Comparison of ENCODE assay signal across 8 mouse cellular contexts in the genomic region with DNA sequence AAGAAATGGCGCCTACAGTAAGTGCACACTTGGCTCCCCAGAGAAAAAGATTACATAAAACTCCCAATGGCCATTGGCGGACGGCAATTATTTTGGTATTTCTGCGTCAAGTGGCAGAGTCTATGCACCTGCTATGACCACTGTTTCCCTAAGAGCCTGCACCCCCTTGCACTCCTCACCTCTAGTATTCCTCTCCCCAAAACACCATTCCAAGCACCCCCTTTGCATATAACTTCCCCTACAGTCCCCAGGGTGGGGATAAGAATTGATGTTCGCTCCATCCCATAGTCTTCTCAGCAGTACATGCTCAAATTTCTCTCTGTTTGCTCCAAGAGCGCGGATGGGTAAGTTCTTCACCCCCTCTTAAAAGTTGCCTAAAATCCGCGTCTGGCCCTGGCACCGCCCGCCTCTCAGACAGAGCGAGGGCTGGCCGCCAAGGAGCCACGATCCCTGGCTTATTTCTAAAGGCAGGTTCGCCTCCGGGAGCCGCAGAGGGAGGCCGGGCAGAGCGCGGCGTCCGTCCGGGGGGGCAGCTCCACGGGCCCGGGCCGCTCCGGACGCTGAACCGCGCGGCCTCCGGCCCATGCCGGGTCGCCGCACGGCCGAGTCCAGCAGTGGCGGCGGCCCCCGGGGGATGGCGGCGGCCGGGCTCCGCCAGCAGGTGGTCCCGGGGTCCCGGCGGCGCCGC. TPM values are rescaled to one million over a fixed set of nuclear protein-coding genes. Genes with fewer than 3 reads are reported as not detected.
DNase-seq lines count a peak whose midpoint lies in the region; ATAC-seq and TF ChIP-seq lines count a peak whose summit lies in the region.

No protein-coding gene starts in this region.

- peaks cover 16% of the 10 kb centered on the region for H3K4me1 ChIP-seq in hindbrain, embryonic 15.5 days (replicated peaks)
- no peaks in the 10 kb centered on the region; a peak in 1 of 4 replicates for H3K4me1 ChIP-seq in liver, embryonic 14.5 days (replicated peaks; ENCODE audit: control insufficient read depth in 2 of 2, insufficient read depth in 2 of 2, low read length in 1 of 2)
- peaks cover 2% of the 10 kb centered on the region; the same call in 1 of the 2 replicates for H3K4me1 ChIP-seq in olfactory bulb, adult 2 months (ENCODE audit: control insufficient read depth, insufficient read depth, low read length)

- TF ChIP-seq EP300 in liver, embryonic 14.5 days (IDR thresholded peaks at IDR 0.05; ENCODE audit: low read depth) = no peak

- peak; percentile 31 for DNase-seq in left cerebral cortex, postnatal 4 days
- DNase-seq in left cerebral cortex, adult 8-10 months (ENCODE audit: low spot score in 2 of 2) = no peak
- peak; percentile 7 for DNase-seq in cerebellum, adult 9-11 months
- peak; percentile 14 for DNase-seq in gastrocnemius, adult 18-20 months (ENCODE audit: low spot score)
- DNase-seq in liver, embryonic 14.5 days (ENCODE audit: low read depth in 3 of 3, low spot score in 3 of 3) = no peak
- no peak for DNase-seq in spleen, adult 18-20 months

- no peak for TF ChIP-seq POLR2A in olfactory bulb, adult 2 months (IDR thresholded peaks at IDR 0.05; ENCODE audit: insufficient read depth, low read depth, low read length)

- H3K36me3 ChIP-seq in hindbrain, embryonic 15.5 days = no peaks in the 10 kb centered on the region
- H3K36me3 ChIP-seq in liver, embryonic 14.5 days (replicated peaks; ENCODE audit: control insufficient read depth, insufficient read depth, low read depth) = no peaks in the 10 kb centered on the region

- H3K27me3 ChIP-seq in hindbrain, embryonic 15.5 days = no peaks in the 10 kb centered on the region
- peaks cover 48% of the 10 kb centered on the region for H3K27me3 ChIP-seq in liver, embryonic 14.5 days (ENCODE audit: control insufficient read depth, insufficient read depth, low read length)

- no peaks in the 10 kb centered on the region for H3K9me3 ChIP-seq in hindbrain, embryonic 15.5 days
- H3K9me3 ChIP-seq in liver, embryonic 14.5 days (ENCODE audit: control insufficient read depth, low read length) = no peaks in the 10 kb centered on the region

- peak overlapping the region; percentile 80 for H3K4me3 ChIP-seq in hindbrain, embryonic 15.5 days
- H3K4me3 ChIP-seq in liver, embryonic 14.5 days (ENCODE audit: insufficient read depth in 1 of 2, low read depth in 2 of 2, low read length in 2 of 2) = peak overlapping the region; percentile 41 to 50
- H3K4me3 ChIP-seq in olfactory bulb, adult 2 months (ENCODE audit: insufficient read depth, low read depth, low read length) = peak overlapping the region; percentile 96

- H3K4me2 ChIP-seq in hindbrain, embryonic 15.5 days = peak overlapping the region; percentile 93
- peak overlapping the region; percentile 55 for H3K4me2 ChIP-seq in liver, embryonic 14.5 days (ENCODE audit: low read depth)

- 2% methylated on average over 46 of the region's 49 CpGs for WGBS in hindbrain, embryonic 15.5 days
- WGBS in liver, embryonic 14.5 days (ENCODE audit: insufficient replicate concordance) = 5% methylated on average over 48 of the region's 49 CpGs
- 5% methylated on average over 49 of the region's 49 CpGs for WGBS in olfactory bulb, adult 2 months

- H3K9ac ChIP-seq in hindbrain, embryonic 15.5 days = peak overlapping the region; percentile 67
- no peak overlapping the region for H3K9ac ChIP-seq in liver, embryonic 14.5 days (replicated peaks)

- intact Hi-C loops in left cerebral cortex, postnatal 4 days (cut with DNase I) = loop anchor here (10.0 kb wide), 1 partner anchor 62 kb away; a partner anchor contains a TSS

- peak overlapping the region; percentile 80 for H3K27ac ChIP-seq in hindbrain, embryonic 15.5 days (replicated peaks)
- H3K27ac ChIP-seq in liver, embryonic 14.5 days = no peak overlapping the region
- H3K27ac ChIP-seq in olfactory bulb, adult 2 months (ENCODE audit: insufficient read depth, low read depth, low read length) = no peak overlapping the region

- ATAC-seq in hindbrain, embryonic 15.5 days (ENCODE audit: low FRiP score, low read depth) = peak; percentile 76
- ATAC-seq in liver, embryonic 14.5 days (ENCODE audit: insufficient read depth) = no peak

- TF ChIP-seq CTCF in liver, embryonic 14.5 days (IDR thresholded peaks at IDR 0.05; ENCODE audit: low read depth) = no peak
- TF ChIP-seq CTCF in olfactory bulb, adult 2 months (IDR thresholded peaks at IDR 0.05; ENCODE audit: insufficient read depth, low read depth, low read length) = no peak

RNA-seq across cellular contexts. Expression of a gene that starts 0.4 kb away (rescaled TPM):
- total RNA-seq in left cerebral cortex, postnatal 4 days (2021) = 1 to 10 TPM; 2.6 to 3.4 TPM
- 1 to 10 TPM; 2.9 to 3.9 (median 3.4) TPM for total RNA-seq in left cerebral cortex, adult 8-10 months (2022)
- total RNA-seq in gastrocnemius, adult 18-20 months (2021) = 1 to 10 TPM; 1.5 to 2.3 TPM
- polyA plus RNA-seq in hindbrain, embryonic 15.5 days (2015; fragmentation: Nextera tagmentation; extraction: Ambion mirVana) = 6.1 and 6.6 TPM in 2 replicates
- 0.87 and 0.94 TPM in 2 replicates for polyA plus RNA-seq in liver, embryonic 14.5 days (2012; rRNA removed)
- 1.2 and 1.5 TPM in 2 replicates for polyA plus RNA-seq in liver, embryonic 14.5 days (2014; fragmentation: Nextera tagmentation; extraction: Ambion mirVana)
- polyA plus RNA-seq in olfactory bulb, adult 2 months (2012; ENCODE audit: insufficient read depth, insufficient read length, low replicate concordance, missing spikeins) = not detected in 2 replicates

Comparison
In these comparisons a context has a peak if more than half of its experiments do, and no peak if none do; other contexts are left out.
1. DNase-seq: peak in left cerebral cortex, postnatal 4 days (single experiment), cerebellum, adult 9-11 months (single experiment) and gastrocnemius, adult 18-20 months (single experiment); none in left cerebral cortex, adult 8-10 months (0 of 2), liver, embryonic 14.5 days (0 of 3) and spleen, adult 18-20 months (0 of 2).
2. H3K4me3 ChIP-seq: peak in every context shown above with its lines; median percentile 96 in olfactory bulb, adult 2 months; 80 in hindbrain, embryonic 15.5 days; 46 in liver, embryonic 14.5 days.